Mouse (Mus musculus) ES-Bruce4 (cell line): Measurements from ENCODE around the gene Serpina3f. TPM values are rescaled to one million over a fixed set of nuclear protein-coding genes. Genes with fewer than 3 reads are reported as not detected.
"Not testable (repeated sequence)": the region's sequence is repeated elsewhere in the genome, so short reads cannot be mapped to it uniquely, and the experiment has no call there.

Experiments
- H3K27ac ChIP-seq: 2 replicates; pipeline ENCODE4 v1.5.1; 2012; ENCODE audit warnings: low read length, inconsistent platforms; ENCODE audit not compliant: insufficient read depth
- H3K27me3 ChIP-seq: 2 replicates; pipeline ENCODE4 v1.6.1; 2012; ENCODE audit warnings: mild to moderate bottlenecking, low read length, inconsistent platforms; ENCODE audit not compliant: control insufficient read depth, poor library complexity, insufficient read depth, severe bottlenecking
- H3K36me3 ChIP-seq: 2 replicates; pipeline ENCODE4 v1.6.1; 2012; ENCODE audit warnings: inconsistent platforms, mild to moderate bottlenecking, low read length, moderate library complexity; ENCODE audit not compliant: control insufficient read depth, poor library complexity, insufficient read depth, severe bottlenecking
- H3K4me1 ChIP-seq: one replicate; pipeline ENCODE4 v1.8.1; 2011; ENCODE audit warnings: low read length; ENCODE audit not compliant: control insufficient read depth, insufficient read depth
- H3K4me3 ChIP-seq: 2 replicates; pipeline ENCODE4 v1.5.1; 2011; ENCODE audit warnings: low read depth, mild to moderate bottlenecking, low read length
- H3K9ac ChIP-seq: 2 replicates; pipeline ENCODE4 v1.6.1; 2012; ENCODE audit warnings: low read depth, mild to moderate bottlenecking, inconsistent platforms; ENCODE audit not compliant: poor library complexity, severe bottlenecking
- H3K9me3 ChIP-seq: replicated peaks from 2 replicates; pipeline ENCODE4 v1.6.1; 2012; ENCODE audit warnings: mild to moderate bottlenecking, low read length, inconsistent platforms; ENCODE audit not compliant: control insufficient read depth, poor library complexity, insufficient read depth, severe bottlenecking
- CTCF ChIP-seq: IDR thresholded peaks from one replicate; pipeline ENCODE4 v1.8.1; 2011; ENCODE audit warnings: low read depth, low read length
- EP300 ChIP-seq: IDR thresholded peaks from 2 replicates; pipeline ENCODE4 v1.6.1; 2011; ENCODE audit warnings: low read depth, low read length; ENCODE audit not compliant: insufficient read depth
- POLR2A ChIP-seq: IDR thresholded peaks from one replicate; pipeline ENCODE4 v1.8.1; 2011; ENCODE audit warnings: low read length; ENCODE audit not compliant: insufficient read depth
- polyA plus RNA-seq: library from polyadenylated mRNA; stranded (reverse); fragments of >200 nt; gene quantifications from 2 replicates; pipeline ENCODE4 v1.2.4, GENCODE M21; 2011; ENCODE audit warnings: low read depth; ENCODE audit not compliant: missing spikeins, insufficient read depth, insufficient read length

Serpina3f gene
- polyA plus RNA-seq, 1 experiment = not detected

DNA sequence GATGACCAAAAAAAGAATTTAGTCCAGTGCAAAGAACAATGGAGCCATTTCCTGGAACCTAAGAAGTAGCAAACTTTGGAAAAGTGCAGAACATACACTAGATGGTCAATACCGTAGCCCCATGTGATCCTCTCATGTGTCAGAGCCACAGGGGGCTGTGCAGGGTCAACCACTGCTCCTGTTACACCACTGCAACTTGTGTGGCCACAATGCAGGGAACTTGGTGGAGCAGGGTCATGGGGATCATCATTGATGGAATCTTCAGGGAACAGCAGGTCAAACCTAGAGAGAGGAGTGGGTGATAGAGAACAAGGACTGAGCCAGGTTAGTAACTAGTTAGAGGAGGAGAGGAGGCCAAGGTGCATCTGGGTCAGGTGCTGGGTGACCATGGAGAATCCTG lies 7.3 kb downstream of the Serpina3f start:
- H3K9me3 ChIP-seq = no peaks in the 10 kb centered on the region
- H3K4me3 ChIP-seq = no peak overlapping the region
- no peaks in the 10 kb centered on the region for H3K4me1 ChIP-seq
- no peak overlapping the region for H3K9ac ChIP-seq
- no peak overlapping the region for H3K27ac ChIP-seq
- no peak for TF ChIP-seq CTCF
- TF ChIP-seq EP300 = no peak
- TF ChIP-seq POLR2A = no peak
- H3K36me3 ChIP-seq = no peaks in the 10 kb centered on the region
- H3K27me3 ChIP-seq = no peaks in the 10 kb centered on the region

DNA sequence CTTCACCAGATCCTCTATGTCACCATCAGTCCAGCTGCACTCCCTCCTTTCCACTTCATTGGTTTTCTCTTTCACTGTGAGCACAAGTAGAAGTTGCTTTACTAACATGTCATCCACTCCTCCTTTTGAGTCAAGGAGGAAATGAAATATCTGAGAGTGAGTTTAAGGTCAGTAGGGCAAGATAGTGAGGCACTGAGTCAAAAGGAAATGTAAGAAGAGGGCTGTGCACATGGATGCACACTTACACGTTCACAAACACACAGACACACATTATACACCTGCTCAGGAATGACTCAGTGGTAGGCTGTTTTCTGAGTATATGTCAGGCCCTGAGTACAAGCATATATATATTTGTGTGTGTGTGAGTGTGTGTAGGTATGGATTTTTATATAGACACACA lies 9.3 kb downstream of the Serpina3f start:
- H3K9me3 ChIP-seq = no peaks in the 10 kb centered on the region
- no peaks in the 10 kb centered on the region for H3K4me1 ChIP-seq

DNA sequence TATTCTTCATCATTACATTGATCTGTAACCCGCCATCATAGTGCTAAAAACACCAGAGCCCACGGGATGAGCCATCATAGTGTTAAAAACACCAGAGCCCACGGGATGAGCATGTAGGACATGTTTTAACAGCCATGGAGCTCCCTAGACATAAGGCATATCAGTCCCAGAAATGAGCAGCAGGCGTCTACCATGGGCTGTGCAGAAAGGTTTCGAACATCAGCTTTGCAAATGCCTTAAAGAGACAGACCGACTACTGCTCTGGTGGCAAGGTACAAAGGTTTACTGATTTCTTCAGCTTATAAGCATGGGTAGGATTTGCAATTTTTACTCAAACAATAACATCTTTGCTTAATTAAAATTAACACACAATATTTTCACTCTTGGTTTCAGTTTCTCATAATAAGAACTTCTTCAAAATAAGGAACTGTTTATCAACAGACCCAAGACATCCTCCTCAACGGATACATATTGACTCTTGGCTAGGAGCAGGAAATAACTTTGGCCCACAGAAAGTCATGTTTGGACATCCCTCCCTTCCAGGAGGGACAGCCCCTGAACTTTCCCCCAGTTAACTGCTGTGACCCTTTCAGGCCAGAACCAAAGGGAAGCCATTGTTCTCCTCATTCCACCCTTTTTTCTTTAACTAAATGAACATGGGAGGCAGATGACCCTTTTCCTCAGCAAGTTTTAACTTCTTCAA lies 10.4 kb downstream of the Serpina3f start:
- Histone ChIP-seq H3K27me3 (no peaks in the 10 kb centered on the region), H3K9me3 (no peaks in the 10 kb centered on the region), H3K4me1 (no peaks in the 10 kb centered on the region), H3K27ac (no peak overlapping the region), H3K4me3 (no peak overlapping the region), H3K9ac (no peak overlapping the region), H3K36me3 (no peaks in the 10 kb centered on the region)
- TF ChIP-seq CTCF (no peak), POLR2A (no peak), EP300 (no peak)

More for the DNA sequence above, 9.3 kb downstream of the Serpina3f start:
- H3K36me3 ChIP-seq = no peaks in the 10 kb centered on the region
- no peak for TF ChIP-seq POLR2A
- no peak for TF ChIP-seq CTCF
- no peak for TF ChIP-seq EP300
- no peaks in the 10 kb centered on the region for H3K27me3 ChIP-seq
- H3K9ac ChIP-seq = no peak overlapping the region
- H3K4me3 ChIP-seq = no peak overlapping the region
- H3K27ac ChIP-seq = no peak overlapping the region

DNA sequence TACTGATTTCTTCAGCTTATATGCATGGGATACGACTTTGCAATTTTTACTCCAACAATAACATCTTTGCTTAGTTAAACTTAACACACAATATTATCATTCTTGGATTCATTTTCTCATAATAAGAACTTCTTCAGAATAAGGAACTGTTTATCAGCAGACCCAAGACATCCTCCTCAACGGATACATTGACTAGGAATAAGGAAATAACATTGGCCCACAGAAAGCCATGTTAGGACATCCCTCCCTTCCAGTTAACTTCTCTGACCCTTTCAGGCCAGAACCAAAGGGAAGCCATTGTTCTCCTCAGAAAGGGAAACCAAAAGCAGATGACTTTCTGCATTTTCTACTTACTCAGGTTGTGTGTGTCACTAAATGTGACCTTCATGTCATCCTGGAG lies 16.4 kb downstream of the Serpina3f start:
- no peaks in the 10 kb centered on the region for H3K27me3 ChIP-seq
- H3K9ac ChIP-seq = no peak overlapping the region
- no peaks in the 10 kb centered on the region for H3K36me3 ChIP-seq
- H3K27ac ChIP-seq = no peak overlapping the region
- H3K4me3 ChIP-seq = no peak overlapping the region
- H3K9me3 ChIP-seq = no peaks in the 10 kb centered on the region; the same call in 1 of the 2 replicates
- no peaks in the 10 kb centered on the region for H3K4me1 ChIP-seq
- TF ChIP-seq EP300 (no peak), CTCF (no peak), POLR2A (no peak)

DNA sequence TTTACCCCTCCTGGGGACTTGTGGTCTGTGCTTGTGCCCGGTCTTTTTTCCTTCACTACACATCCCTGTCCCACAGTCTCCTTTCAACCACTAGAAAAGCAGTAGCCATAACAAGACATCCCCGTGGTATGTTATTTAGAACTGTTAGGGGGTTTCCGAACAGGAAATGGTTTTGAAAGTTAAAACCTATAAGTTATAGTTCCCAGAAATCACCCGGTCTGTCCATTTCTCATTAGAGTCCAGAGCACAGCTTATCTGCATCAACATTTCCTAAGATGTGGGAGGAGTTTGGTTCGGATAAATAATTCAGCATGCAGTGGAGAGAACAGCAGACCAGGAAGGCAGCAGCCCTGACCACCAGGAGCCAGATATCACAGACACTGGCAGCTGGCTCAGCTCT lies 21.6 kb downstream of the Serpina3f start, which contains the start of gene Serpina3g:
Gene Serpina3g (plus strand): TSS at position 331 of the 400 bp plus-strand sequence.
- no peaks in the 10 kb centered on the region for H3K27me3 ChIP-seq
- no peak within 1 kb of the TSS for H3K27ac ChIP-seq
- no peaks in the 10 kb centered on the region for H3K4me1 ChIP-seq
- TF ChIP-seq CTCF = no peak
- no peak for TF ChIP-seq POLR2A
- no peak for TF ChIP-seq EP300
- no peak within 1 kb of the TSS for H3K9ac ChIP-seq
- no peaks in the 10 kb centered on the region for H3K36me3 ChIP-seq
- H3K9me3 ChIP-seq = no peaks in the 10 kb centered on the region; the same call in 1 of the 2 replicates
- no peak within 1 kb of the TSS for H3K4me3 ChIP-seq

DNA sequence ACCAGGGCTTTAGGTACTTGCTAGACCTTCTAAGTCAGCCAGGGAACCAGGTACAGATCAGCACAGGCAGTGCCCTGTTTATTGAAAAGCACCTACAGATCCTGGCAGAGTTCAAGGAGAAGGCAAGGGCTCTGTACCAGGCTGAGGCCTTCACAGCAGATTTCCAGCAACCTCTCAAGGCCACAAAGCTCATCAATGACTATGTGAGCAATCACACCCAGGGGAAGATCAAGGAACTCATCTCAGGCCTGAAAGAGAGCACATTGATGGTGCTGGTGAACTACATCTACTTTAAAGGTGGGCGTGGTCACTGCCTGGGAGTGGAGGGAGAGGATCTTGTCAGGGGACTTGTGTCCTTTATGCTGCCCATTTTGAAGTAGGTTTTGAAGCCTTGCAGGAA lies 23.7 kb downstream of the Serpina3f start:
- not testable (repeated sequence) for H3K27me3 ChIP-seq, H3K36me3 ChIP-seq, H3K4me3 ChIP-seq, H3K4me1 ChIP-seq, H3K27ac ChIP-seq, H3K9me3 ChIP-seq, H3K9ac ChIP-seq
